Mouse (Mus musculus): ENCODE measurements around the gene Frrs1l. TPM values are rescaled to one million over a fixed set of nuclear protein-coding genes. Genes with fewer than 3 reads are reported as not detected.

Gene Frrs1l
- polyA plus RNA-seq, 1 experiment from 2014 or later: 0.21 TPM

DNA sequence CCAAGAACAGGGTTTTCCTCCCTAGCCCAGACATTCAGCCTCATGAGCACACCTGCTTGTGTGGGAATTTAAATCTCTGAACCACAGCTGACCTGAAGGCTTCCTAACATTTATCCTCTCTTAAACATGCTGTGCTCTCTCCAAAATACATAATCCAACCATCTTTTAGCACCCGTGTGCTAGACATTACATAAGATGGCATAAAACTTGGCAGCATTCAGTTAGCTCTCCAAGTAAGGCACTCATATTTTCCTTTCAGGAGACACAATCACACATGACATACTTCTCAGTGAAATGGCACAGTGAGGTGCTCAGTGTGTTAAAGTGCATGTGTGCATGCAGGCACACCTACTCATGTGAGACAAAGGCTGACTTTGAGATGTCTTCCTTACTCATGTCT is 47.6 kb downstream of the Frrs1l start:
- Histone ChIP-seq H3K36me3 (peaks cover 4% of the 10 kb centered on the region; the same call in 1 of the 2 replicates), H3K9ac (peak overlapping the region; percentile 50), H3K9me3 (no peaks in the 10 kb centered on the region), H3K4me1 (peaks cover 79% of the 10 kb centered on the region), H3K27ac (replicated peaks) (peak overlapping the region; percentile 78; the same call in 1 of the 2 replicates), H3K4me2 (peak overlapping the region; percentile 79; the same call in 1 of the 2 replicates), H3K4me3 (no peak overlapping the region), H3K27me3 (replicated peaks) (no peaks in the 10 kb centered on the region)
- 74% methylated on average over 1 of the region's 1 CpGs for WGBS
- no peak for ATAC-seq (ENCODE audit: extremely low read depth, insufficient number of reproducible peaks, low FRiP score, low TSS enrichment)

- WGBS: 76% methylated on average over 4 of the region's 4 CpGs
Measured at GRCm38 (mm10) chr4:56941481-56941880, 48.7 kb downstream of the Frrs1l start.

GRCm38 (mm10) chr4:56937136-56937535 is 53.1 kb downstream of the Frrs1l start:
- no peaks in the 10 kb centered on the region for H3K9me3 ChIP-seq
- 0 out of 2 replicates have a peak overlapping the region, but pooled peaks have one; percentile 16 for H3K9ac ChIP-seq
- peaks cover 72% of the 10 kb centered on the region for H3K4me1 ChIP-seq
- no peak for ATAC-seq (ENCODE audit: extremely low read depth, insufficient number of reproducible peaks, low FRiP score, low TSS enrichment)
- peak overlapping the region; percentile 68 for H3K27ac ChIP-seq (replicated peaks)
- H3K4me2 ChIP-seq: peak overlapping the region; percentile 34
- no peaks in the 10 kb centered on the region for H3K27me3 ChIP-seq (replicated peaks)
- peaks cover 39% of the 10 kb centered on the region for H3K36me3 ChIP-seq
- H3K4me3 ChIP-seq: no peak overlapping the region
- 22% methylated on average over 6 of the region's 6 CpGs for WGBS

More at GRCm38 (mm10) chr4:56941481-56941880, 48.7 kb downstream of the Frrs1l start:
- peaks cover 4% of the 10 kb centered on the region; the same call in 1 of the 2 replicates for H3K36me3 ChIP-seq
- H3K4me2 ChIP-seq: peak overlapping the region; percentile 5; the same call in 1 of the 2 replicates
- no peaks in the 10 kb centered on the region for H3K27me3 ChIP-seq (replicated peaks)
- H3K9ac ChIP-seq: no peak overlapping the region
- H3K4me3 ChIP-seq: no peak overlapping the region
- ATAC-seq (ENCODE audit: extremely low read depth, insufficient number of reproducible peaks, low FRiP score, low TSS enrichment): no peak
- H3K4me1 ChIP-seq: peaks cover 88% of the 10 kb centered on the region
- H3K9me3 ChIP-seq: no peaks in the 10 kb centered on the region
- H3K27ac ChIP-seq (replicated peaks): no peak overlapping the region

GRCm38 (mm10) chr4:56935327-56935726 is 54.9 kb downstream of the Frrs1l start:
- H3K36me3 ChIP-seq: peaks cover 42% of the 10 kb centered on the region
- WGBS: 67% methylated on average over 1 of the region's 1 CpGs
- peaks cover 76% of the 10 kb centered on the region for H3K4me1 ChIP-seq

GRCm38 (mm10) chr4:56933154-56933553 is 57.0 kb downstream of the Frrs1l start:
- H3K27ac ChIP-seq (replicated peaks): peak overlapping the region; percentile 88; the same call in 1 of the 2 replicates

More at GRCm38 (mm10) chr4:56935327-56935726, 54.9 kb downstream of the Frrs1l start:
- Histone ChIP-seq H3K9ac (no peak overlapping the region), H3K4me2 (no peak overlapping the region), H3K27ac (replicated peaks) (no peak overlapping the region), H3K4me3 (no peak overlapping the region), H3K9me3 (no peaks in the 10 kb centered on the region), H3K27me3 (replicated peaks) (no peaks in the 10 kb centered on the region)
- no peak for ATAC-seq (ENCODE audit: extremely low read depth, insufficient number of reproducible peaks, low FRiP score, low TSS enrichment)

DNA sequence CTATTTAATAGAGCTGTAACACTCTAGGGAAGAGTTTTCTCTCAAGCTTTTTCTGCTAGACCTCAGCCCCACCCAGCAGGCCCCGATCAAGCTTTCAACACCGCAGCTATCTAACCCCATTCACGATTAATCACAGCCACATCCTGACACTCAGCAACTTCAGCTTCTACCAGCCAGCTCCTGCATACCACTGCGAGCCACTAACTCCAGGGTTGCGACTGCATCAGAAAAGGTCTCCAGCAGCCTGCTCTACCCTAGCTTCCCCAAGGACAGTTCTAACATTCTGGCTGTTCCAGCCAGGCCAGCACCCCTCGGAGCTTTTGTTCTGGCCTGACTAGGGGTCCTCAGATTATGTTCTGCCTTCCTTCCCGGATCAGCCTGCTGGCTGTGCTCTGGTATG is 58.1 kb downstream of the Frrs1l start:
- no peaks in the 10 kb centered on the region for H3K27me3 ChIP-seq (replicated peaks)
- peak; percentile 66 for ATAC-seq (ENCODE audit: extremely low read depth, insufficient number of reproducible peaks, low FRiP score, low TSS enrichment)
- H3K4me2 ChIP-seq: peak overlapping the region; percentile 29
- no peak overlapping the region for H3K4me3 ChIP-seq
- H3K9ac ChIP-seq: no peak overlapping the region
- H3K4me1 ChIP-seq: peaks cover 77% of the 10 kb centered on the region
- no peaks in the 10 kb centered on the region for H3K9me3 ChIP-seq
- H3K27ac ChIP-seq (replicated peaks): peak overlapping the region; percentile 88
- WGBS: 15% methylated on average over 7 of the region's 7 CpGs
- peaks cover 41% of the 10 kb centered on the region for H3K36me3 ChIP-seq

More at GRCm38 (mm10) chr4:56933154-56933553, 57.0 kb downstream of the Frrs1l start:
- H3K9me3 ChIP-seq: no peaks in the 10 kb centered on the region
- 77% methylated on average over 4 of the region's 4 CpGs for WGBS
- H3K4me2 ChIP-seq: no peak overlapping the region
- no peak overlapping the region for H3K4me3 ChIP-seq
- no peak for ATAC-seq (ENCODE audit: extremely low read depth, insufficient number of reproducible peaks, low FRiP score, low TSS enrichment)
- no peaks in the 10 kb centered on the region for H3K27me3 ChIP-seq (replicated peaks)
- H3K36me3 ChIP-seq: peaks cover 39% of the 10 kb centered on the region
- H3K4me1 ChIP-seq: peaks cover 78% of the 10 kb centered on the region
- H3K9ac ChIP-seq: no peak overlapping the region

- peaks cover 48% of the 10 kb centered on the region for H3K36me3 ChIP-seq
- ATAC-seq (ENCODE audit: extremely low read depth, insufficient number of reproducible peaks, low FRiP score, low TSS enrichment): no peak
Measured at GRCm38 (mm10) chr4:56930312-56930711, 59.9 kb downstream of the Frrs1l start.

GRCm38 (mm10) chr4:56926971-56927370 is 63.2 kb downstream of the Frrs1l start:
- H3K9ac ChIP-seq: no peak overlapping the region
- no peaks in the 10 kb centered on the region for H3K27me3 ChIP-seq (replicated peaks)

More at GRCm38 (mm10) chr4:56930312-56930711, 59.9 kb downstream of the Frrs1l start:
- peaks cover 64% of the 10 kb centered on the region for H3K4me1 ChIP-seq
- H3K27ac ChIP-seq (replicated peaks): peak overlapping the region; percentile 88
- H3K27me3 ChIP-seq (replicated peaks): no peaks in the 10 kb centered on the region
- H3K9me3 ChIP-seq: no peaks in the 10 kb centered on the region
- 43% methylated on average over 4 of the region's 4 CpGs for WGBS
- 0 out of 2 replicates have a peak overlapping the region, but pooled peaks have one; percentile 13 for H3K4me2 ChIP-seq
- no peak overlapping the region for H3K9ac ChIP-seq
- no peak overlapping the region for H3K4me3 ChIP-seq

DNA sequence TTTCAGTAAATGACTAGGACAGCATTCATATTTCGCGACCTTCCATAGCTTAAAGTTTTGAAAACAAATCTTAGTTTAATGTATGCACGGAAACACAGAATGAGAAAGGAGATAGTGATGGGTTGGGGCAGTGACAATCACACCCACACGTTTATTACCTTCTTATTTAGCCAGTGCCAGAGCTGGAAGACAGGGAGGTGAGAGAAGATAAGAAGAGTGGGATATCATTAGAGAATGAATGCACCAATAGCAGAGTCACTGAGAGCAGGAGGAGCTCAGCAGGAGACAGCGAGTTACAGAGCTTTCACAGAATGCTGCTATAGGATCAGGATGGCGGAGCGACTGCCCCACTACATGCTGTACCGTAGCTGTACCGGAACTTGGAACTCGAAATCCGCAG is 68.0 kb downstream of the Frrs1l start:
- 84% methylated on average over 11 of the region's 11 CpGs for WGBS
- Histone ChIP-seq H3K4me3 (no peak overlapping the region), H3K36me3 (peaks cover 75% of the 10 kb centered on the region)

More at GRCm38 (mm10) chr4:56926971-56927370, 63.2 kb downstream of the Frrs1l start:
- 83% methylated on average over 4 of the region's 4 CpGs for WGBS
- Histone ChIP-seq H3K27ac (replicated peaks) (no peak overlapping the region), H3K4me1 (peaks cover 46% of the 10 kb centered on the region), H3K9me3 (no peaks in the 10 kb centered on the region), H3K36me3 (peaks cover 55% of the 10 kb centered on the region), H3K4me2 (no peak overlapping the region), H3K4me3 (no peak overlapping the region)
- no peak for ATAC-seq (ENCODE audit: extremely low read depth, insufficient number of reproducible peaks, low FRiP score, low TSS enrichment)

GRCm38 (mm10) chr4:56915732-56916325 is 74.4 kb downstream of the Frrs1l start:
- Histone ChIP-seq H3K4me3 (no peak overlapping the region), H3K9ac (no peak overlapping the region), H3K4me2 (no peak overlapping the region), H3K4me1 (peaks cover 11% of the 10 kb centered on the region), H3K9me3 (no peaks in the 10 kb centered on the region), H3K27ac (replicated peaks) (no peak overlapping the region), H3K36me3 (peaks cover 74% of the 10 kb centered on the region), H3K27me3 (replicated peaks) (no peaks in the 10 kb centered on the region)
- WGBS: 89% methylated on average over 15 of the region's 15 CpGs
- ATAC-seq (ENCODE audit: extremely low read depth, insufficient number of reproducible peaks, low FRiP score, low TSS enrichment): no peak

More for the DNA sequence above, 68.0 kb downstream of the Frrs1l start:
- no peaks in the 10 kb centered on the region for H3K4me1 ChIP-seq
- no peak overlapping the region for H3K4me2 ChIP-seq
- H3K27me3 ChIP-seq (replicated peaks): no peaks in the 10 kb centered on the region
- no peaks in the 10 kb centered on the region for H3K9me3 ChIP-seq
- H3K27ac ChIP-seq (replicated peaks): no peak overlapping the region
- no peak overlapping the region for H3K9ac ChIP-seq
- no peak for ATAC-seq (ENCODE audit: extremely low read depth, insufficient number of reproducible peaks, low FRiP score, low TSS enrichment)

DNA sequence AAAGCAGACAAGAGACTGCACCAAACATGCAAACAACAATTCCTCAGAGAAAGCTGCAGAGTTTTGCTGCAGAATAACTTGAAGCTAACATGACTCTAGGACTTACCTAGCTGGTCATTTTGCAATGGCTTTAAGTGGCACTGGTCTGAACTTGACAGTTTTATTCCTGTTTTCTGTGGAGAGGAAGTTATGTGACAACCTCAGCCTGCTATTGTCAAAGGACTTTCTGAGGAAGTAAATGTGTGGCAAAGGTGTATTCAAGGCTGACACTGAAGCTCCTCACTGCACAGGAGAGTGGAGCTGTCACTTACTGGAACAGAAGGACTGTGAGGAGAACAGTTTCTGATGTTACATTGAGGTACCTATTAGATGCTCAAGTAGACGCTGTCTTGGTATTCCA is 75.4 kb downstream of the Frrs1l start:
- 88% methylated on average over 1 of the region's 1 CpGs for WGBS
- peaks cover 11% of the 10 kb centered on the region for H3K4me1 ChIP-seq
- H3K4me3 ChIP-seq: no peak overlapping the region
- H3K27me3 ChIP-seq (replicated peaks): no peaks in the 10 kb centered on the region
- H3K9me3 ChIP-seq: no peaks in the 10 kb centered on the region
- H3K4me2 ChIP-seq: no peak overlapping the region
- no peak overlapping the region for H3K9ac ChIP-seq
- H3K36me3 ChIP-seq: peaks cover 79% of the 10 kb centered on the region
- ATAC-seq (ENCODE audit: extremely low read depth, insufficient number of reproducible peaks, low FRiP score, low TSS enrichment): no peak
- no peak overlapping the region for H3K27ac ChIP-seq (replicated peaks)

DNA sequence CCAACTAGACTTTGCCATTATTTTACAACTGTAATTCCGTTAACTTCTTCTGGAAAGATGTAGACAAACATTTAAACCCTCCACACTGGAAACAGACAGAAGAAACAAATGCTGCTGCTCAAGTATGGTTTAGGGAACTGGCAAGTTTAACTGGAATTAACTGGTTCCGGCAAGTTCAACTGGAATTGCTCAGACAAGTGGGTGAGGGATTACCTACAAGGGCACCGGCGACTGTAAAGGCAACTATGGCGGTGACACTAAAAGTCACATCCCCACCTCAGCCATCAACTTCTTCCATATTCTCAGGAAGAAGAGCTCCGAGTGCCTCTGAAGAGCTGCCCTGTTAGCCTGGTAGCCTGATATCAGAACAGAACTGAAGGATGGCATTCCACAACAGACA is 75.9 kb downstream of the Frrs1l start:
- H3K4me1 ChIP-seq: peaks cover 11% of the 10 kb centered on the region
- H3K27me3 ChIP-seq (replicated peaks): no peaks in the 10 kb centered on the region
- ATAC-seq (ENCODE audit: extremely low read depth, insufficient number of reproducible peaks, low FRiP score, low TSS enrichment): no peak
- WGBS: 88% methylated on average over 6 of the region's 6 CpGs
- H3K27ac ChIP-seq (replicated peaks): no peak overlapping the region
- no peak overlapping the region for H3K9ac ChIP-seq
- no peak overlapping the region for H3K4me3 ChIP-seq
- no peak overlapping the region for H3K4me2 ChIP-seq
- peaks cover 83% of the 10 kb centered on the region for H3K36me3 ChIP-seq
- no peaks in the 10 kb centered on the region for H3K9me3 ChIP-seq

Data from heart, embryonic 13.5 days (tissue).